Mouse (Mus musculus) adrenal gland, adult 18-20 months (tissue): ENCODE measurements around the gene Nyx. TPM values are rescaled to one million over a fixed set of nuclear protein-coding genes. Genes with fewer than 3 reads are reported as not detected.

Experiments
- DNase-seq, 2 experiments: peaks; one replicate each; pipeline ENCODE4 v3.0.0; 2021 to 2022; ENCODE audit warnings: low spot score in 2 of 2
- total RNA-seq, 2 experiments: library from RNA; stranded (reverse); gene quantifications; 1 replicate in 1 of 2; 2 replicates in 1 of 2; pipeline ENCODE4 v1.2.3; 2021

Gene Nyx
- total RNA-seq, 2 experiments from 2014 or later = 0.19 to 0.23 TPM

- DNase-seq = no peak
Observed at GRCm38 (mm10) chrX:13490941-13491340, 25.0 kb downstream of the Nyx start.

GRCm38 (mm10) chrX:13492922-13493321, 27.0 kb downstream of the Nyx start:
- DNase-seq = no peak

DNA sequence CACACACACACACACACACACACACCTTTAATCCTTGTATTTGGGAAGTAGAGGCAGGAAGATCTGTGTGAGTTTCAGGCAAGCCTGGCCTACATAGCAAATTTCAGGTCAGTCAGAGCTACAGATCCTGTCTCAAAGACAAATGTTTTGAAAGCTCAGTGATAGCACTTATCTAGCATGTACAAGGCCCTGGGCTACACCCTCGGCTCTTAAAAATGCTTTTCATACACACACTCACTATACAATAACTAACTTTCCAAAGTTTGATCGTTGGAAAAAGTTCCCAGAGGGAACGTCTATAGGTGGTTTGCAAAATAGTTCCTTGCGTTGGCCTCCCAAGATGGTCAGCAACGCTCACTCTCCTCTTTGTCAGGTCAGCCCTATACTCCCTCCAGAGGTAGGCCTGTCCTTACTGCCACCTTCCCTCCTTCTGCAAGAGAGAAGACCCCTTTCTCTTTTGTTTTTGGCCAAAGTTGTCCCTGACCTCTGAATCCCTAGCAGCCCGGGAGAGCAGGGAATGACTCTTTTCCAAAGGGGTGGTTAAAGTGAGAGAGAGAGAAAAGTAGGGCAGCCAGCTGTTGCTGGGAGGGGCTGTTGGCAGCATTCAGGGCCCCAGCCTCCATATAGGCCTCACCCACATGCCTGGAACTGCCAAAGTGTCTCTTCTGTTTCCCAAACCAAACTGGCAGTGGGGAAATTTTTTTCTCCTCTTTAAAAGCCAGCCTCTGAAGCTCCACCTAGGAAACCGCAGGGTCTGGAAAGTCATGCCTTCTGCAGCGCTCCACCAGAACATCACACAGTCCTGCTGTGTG, 29.2 kb downstream of the Nyx start:
- DNase-seq = no peak

DNA sequence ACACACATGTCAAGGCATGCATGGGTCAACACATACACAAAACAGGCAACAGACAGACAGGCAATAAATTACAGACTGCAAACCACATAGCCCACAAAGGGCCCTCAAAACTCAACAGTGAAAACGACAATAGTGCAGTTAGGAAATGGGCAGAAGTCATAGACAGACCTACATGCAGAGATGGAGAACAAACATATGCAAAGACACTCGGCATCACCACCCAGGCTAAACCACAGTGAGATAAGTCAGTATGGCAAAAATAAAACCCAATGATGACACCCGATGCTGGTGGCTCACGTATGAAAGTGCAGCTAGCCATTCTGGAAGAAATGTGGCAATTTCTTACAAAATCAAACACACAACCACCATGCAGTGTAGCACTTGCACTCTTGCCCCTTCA, 34.4 kb downstream of the Nyx start:
- no peak for DNase-seq

DNA sequence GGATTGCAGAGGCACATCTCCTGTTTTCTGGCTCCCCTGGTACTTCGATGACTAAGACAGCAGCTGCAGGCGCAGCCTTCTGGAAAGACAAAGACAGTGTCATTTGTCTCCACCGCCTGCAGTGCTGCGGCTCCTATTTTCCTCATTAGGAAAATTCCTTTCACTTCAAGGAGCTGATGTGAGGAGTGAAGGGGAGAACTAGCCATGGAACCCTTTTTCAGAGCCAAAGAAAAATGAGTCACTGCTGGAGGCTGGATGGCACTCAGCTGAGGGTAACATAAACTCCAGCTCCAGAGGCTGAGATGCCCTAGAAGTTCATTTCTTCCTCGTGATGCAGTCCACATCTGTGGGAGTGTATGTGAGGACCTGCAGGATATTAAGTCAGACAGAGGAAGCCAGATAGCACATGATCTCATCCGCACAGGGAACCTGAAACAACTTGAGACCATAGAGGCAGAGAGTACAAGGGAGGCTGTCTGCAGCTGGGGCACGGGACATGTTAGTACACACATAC, 37.0 kb downstream of the Nyx start:
- DNase-seq = no peak

DNA sequence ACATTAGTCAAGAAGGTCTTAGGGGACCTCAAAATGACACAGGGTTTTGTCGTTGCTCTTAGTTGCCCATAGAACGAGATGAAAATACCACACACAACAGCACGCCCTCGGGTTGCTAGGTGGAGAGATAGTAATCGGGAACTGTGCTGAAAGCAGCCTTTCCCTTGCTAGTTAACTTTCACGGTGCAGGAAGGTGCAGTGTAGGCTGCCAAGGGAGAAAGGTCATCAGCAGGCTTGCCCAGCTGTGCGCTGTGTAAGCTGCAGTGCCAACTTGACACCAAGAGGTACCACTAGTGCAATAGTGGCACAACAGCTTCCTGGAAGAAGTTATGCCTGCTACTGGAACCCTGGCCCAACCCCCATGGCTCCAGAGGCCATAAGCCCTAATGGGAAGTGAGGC, 38.5 kb downstream of the Nyx start:
- DNase-seq = no peak

GRCm38 (mm10) chrX:13506376-13506775, 40.5 kb downstream of the Nyx start:
- DNase-seq = no peak

GRCm38 (mm10) chrX:13513127-13513526, 47.2 kb downstream of the Nyx start:
- no peak for DNase-seq

- no peak for DNase-seq
Observed at GRCm38 (mm10) chrX:13513864-13514263, 48.0 kb downstream of the Nyx start.

- DNase-seq = no peak
Observed at GRCm38 (mm10) chrX:13516451-13516850, 50.5 kb downstream of the Nyx start.

DNA sequence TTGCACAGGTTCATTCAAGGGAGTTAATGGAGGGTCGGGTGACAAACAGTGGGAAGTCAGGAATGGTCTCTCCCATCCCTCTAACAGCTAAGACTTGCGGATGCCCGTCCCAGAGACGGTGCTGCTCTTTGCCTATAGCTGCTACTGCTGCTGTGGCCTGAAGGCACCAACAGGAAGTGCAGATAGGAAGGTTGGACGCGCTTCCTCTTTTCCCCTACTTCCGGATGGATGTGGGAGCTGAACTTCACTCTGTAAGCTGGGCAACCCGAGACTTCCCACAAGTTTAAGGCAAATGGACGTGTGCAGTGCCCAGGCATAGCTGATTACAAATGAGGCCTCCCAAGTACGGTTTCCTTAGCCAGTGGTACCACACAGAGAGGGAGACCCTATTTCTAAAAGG, 52.1 kb downstream of the Nyx start:
- DNase-seq = no peak

DNA sequence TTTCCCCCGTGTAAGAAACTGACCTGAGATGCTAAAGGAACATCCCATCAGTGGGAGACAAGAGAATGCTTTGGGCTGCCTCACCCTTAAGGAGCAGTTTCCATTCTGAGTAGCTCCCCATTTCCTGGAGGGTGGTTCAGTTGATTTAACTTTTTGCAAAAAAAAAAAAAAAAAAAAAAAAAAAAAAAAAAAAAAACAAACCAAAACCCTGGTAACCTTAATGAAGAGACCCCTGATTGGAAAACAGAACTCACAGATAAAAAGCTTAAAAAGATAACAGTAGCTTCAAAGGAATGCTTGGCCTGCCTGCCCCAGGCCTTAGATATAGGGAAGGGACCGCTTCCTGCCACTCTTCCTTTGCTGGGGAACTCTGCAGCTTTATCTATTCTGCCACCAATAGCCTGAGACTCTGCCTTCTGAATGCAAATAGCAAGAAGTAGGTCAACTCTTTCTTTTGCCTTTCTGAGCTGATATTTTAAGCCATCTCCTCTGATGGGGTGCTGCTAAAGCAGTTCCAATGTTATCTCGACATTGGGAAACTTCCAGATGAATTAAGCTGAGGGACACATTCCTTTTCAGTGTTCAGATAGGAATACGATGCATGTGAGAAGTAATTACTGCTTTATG, 53.0 kb downstream of the Nyx start:
- DNase-seq = no peak

DNA sequence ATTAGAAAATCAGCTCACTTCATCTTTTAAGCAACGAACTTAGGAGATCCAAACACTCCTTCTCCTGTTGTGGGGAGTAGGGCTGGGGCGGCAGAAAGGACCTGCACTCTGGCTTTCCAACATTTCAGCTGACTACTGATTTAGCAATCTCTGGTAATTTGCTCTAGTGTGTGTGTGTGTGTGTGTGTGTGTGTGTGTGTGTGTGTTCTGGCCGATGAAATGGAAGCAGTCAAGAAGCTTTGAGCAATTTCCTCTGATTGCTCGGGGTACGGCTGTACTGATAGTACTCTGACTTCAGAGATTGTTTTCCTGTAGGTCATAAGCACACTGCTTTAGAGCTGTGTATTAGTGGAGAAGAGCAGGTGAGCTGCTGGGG, 53.5 kb downstream of the Nyx start:
- no peak for DNase-seq

DNA sequence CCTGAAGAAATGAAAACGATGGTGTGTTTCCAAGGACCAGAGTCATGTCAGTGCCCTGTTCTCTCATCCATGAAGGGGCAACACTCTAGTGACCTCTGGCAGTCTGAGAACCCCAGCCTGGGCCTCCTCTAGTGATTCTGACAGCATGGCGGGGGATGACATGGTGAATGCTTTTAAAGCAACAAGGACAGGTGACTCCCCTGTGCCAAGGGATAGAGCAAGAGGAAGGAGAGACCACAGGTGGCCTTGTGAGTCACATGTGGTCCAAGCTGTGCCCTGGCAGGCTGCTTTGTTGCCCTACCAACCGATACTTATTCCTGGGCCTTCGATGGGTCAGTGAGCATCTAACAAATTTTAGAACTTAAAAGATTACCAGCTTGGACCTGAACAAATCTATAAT, 54.7 kb downstream of the Nyx start:
- DNase-seq = no peak

- DNase-seq = no peak
Observed at GRCm38 (mm10) chrX:13521288-13521687, 55.4 kb downstream of the Nyx start.

Other genes with a start within 250 kb of the Nyx start
- gene Ddx3x, start 185.1 kb upstream of the Nyx start, total RNA-seq = 100 to 1,000 TPM; 276 to 511 TPM
- gene Gpr34, start 166.0 kb downstream of the Nyx start, total RNA-seq = 1 to 10 TPM in 1 of 2 experiments, under 1 TPM in 1; 0.73 to 1.6 TPM
- not detected for gene Gpr82, start 195.3 kb downstream of the Nyx start, total RNA-seq